Mouse (Mus musculus): ENCODE data around the gene Psd.

DNA sequence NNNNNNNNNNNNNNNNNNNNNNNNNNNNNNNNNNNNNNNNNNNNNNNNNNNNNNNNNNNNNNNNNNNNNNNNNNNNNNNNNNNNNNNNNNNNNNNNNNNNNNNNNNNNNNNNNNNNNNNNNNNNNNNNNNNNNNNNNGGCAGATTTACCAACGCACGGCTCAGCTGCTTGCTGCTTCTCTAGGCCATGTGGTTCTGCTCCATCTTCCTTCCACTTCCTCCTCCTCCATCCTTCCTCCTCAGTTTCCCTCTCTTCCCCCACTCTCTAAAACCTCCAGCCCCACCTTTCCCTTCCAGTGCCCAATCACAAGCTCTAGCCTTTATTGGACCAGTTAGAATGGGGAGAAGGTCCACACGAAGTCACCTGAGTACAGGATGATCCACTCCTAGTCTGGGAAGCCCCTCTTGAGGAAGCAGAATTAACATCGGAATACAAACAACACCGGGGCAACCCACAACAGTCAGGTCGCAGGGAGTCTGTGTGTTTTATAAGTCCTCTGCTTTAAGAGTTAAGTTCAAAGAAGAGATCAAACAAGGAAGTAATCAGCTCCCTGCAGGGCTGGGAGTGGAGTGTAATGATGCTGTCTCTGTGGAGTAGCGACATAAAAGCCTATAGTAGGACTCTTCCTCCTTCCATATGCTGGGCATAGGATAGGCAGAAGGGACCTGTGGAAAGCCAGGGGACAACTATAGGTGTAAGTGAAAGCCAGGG lies 17.9 kb upstream of the Psd start:
- no peak for TF ChIP-seq CTCF (conservative IDR thresholded peaks at IDR 0.05; ENCODE audit: insufficient read depth, insufficient read length, low read depth, low read length)
- no peak for TF ChIP-seq POLR2A (IDR thresholded peaks at IDR 0.05; ENCODE audit: low read depth, low read length)

Measured in kidney, adult 2 months (tissue).